Mouse (Mus musculus): Measurements from ENCODE around the gene Kif20b. TPM values are rescaled to one million over a fixed set of nuclear protein-coding genes. Genes with fewer than 3 reads are reported as not detected.

Gene Kif20b
- total RNA-seq (2017) = 91.3 and 96.2 TPM in 2 replicates

GRCm38 (mm10) chr19:34921652-34922602, at the start of gene Kif20b:
TSS of gene Kif20b (plus strand) at chr19:34922361.
- ATAC-seq (replicated peaks in 1 of 2; ENCODE audit: insufficient read depth in 1 of 2, low FRiP score in 2 of 2, low TSS enrichment in 1 of 2, low read depth in 1 of 2, poor library complexity in 2 of 2, severe bottlenecking in 2 of 2) = peak; percentile 97 to 98

- no peak for ATAC-seq (replicated peaks in 1 of 2; ENCODE audit: insufficient read depth in 1 of 2, low FRiP score in 2 of 2, low TSS enrichment in 1 of 2, low read depth in 1 of 2, poor library complexity in 2 of 2, severe bottlenecking in 2 of 2)
These were observed 45.5 kb upstream of the Kif20b start for GRCm38 (mm10) chr19:34876676-34877075.

GRCm38 (mm10) chr19:34877898-34878602, 44.1 kb upstream of the Kif20b start:
- ATAC-seq (replicated peaks in 1 of 2; ENCODE audit: insufficient read depth in 1 of 2, low FRiP score in 2 of 2, low TSS enrichment in 1 of 2, low read depth in 1 of 2, poor library complexity in 2 of 2, severe bottlenecking in 2 of 2) = peak; percentile 90 to 92

GRCm38 (mm10) chr19:34878603-34879541, 43.3 kb upstream of the Kif20b start, which contains the start of gene Pank1:
TSS of gene Pank1 (minus strand) at chr19:34879455.
- ATAC-seq (replicated peaks in 1 of 2; ENCODE audit: insufficient read depth in 1 of 2, low FRiP score in 2 of 2, low TSS enrichment in 1 of 2, low read depth in 1 of 2, poor library complexity in 2 of 2, severe bottlenecking in 2 of 2) = peak; percentile 15 to 32; a peak in 2 of 4 replicates

- ATAC-seq (replicated peaks in 1 of 2; ENCODE audit: insufficient read depth in 1 of 2, low FRiP score in 2 of 2, low TSS enrichment in 1 of 2, low read depth in 1 of 2, poor library complexity in 2 of 2, severe bottlenecking in 2 of 2) = no peak
These were observed 42.5 kb upstream of the Kif20b start for GRCm38 (mm10) chr19:34879624-34880023.

- ATAC-seq (replicated peaks in 1 of 2; ENCODE audit: insufficient read depth in 1 of 2, low FRiP score in 2 of 2, low TSS enrichment in 1 of 2, low read depth in 1 of 2, poor library complexity in 2 of 2, severe bottlenecking in 2 of 2) = no peak
These were observed 41.0 kb upstream of the Kif20b start for GRCm38 (mm10) chr19:34881160-34881559.

GRCm38 (mm10) chr19:34882443-34882842, 39.7 kb upstream of the Kif20b start:
- no peak for ATAC-seq (replicated peaks in 1 of 2; ENCODE audit: insufficient read depth in 1 of 2, low FRiP score in 2 of 2, low TSS enrichment in 1 of 2, low read depth in 1 of 2, poor library complexity in 2 of 2, severe bottlenecking in 2 of 2)

GRCm38 (mm10) chr19:34883526-34884224, 38.5 kb upstream of the Kif20b start:
- no peak for ATAC-seq (replicated peaks in 1 of 2; ENCODE audit: insufficient read depth in 1 of 2, low FRiP score in 2 of 2, low TSS enrichment in 1 of 2, low read depth in 1 of 2, poor library complexity in 2 of 2, severe bottlenecking in 2 of 2)

- ATAC-seq (replicated peaks in 1 of 2; ENCODE audit: insufficient read depth in 1 of 2, low FRiP score in 2 of 2, low TSS enrichment in 1 of 2, low read depth in 1 of 2, poor library complexity in 2 of 2, severe bottlenecking in 2 of 2) = no peak
These were observed 35.8 kb upstream of the Kif20b start for GRCm38 (mm10) chr19:34886324-34886723.

GRCm38 (mm10) chr19:34890981-34891380, 31.2 kb upstream of the Kif20b start:
- no peak for ATAC-seq (replicated peaks in 1 of 2; ENCODE audit: insufficient read depth in 1 of 2, low FRiP score in 2 of 2, low TSS enrichment in 1 of 2, low read depth in 1 of 2, poor library complexity in 2 of 2, severe bottlenecking in 2 of 2)

- ATAC-seq (replicated peaks in 1 of 2; ENCODE audit: insufficient read depth in 1 of 2, low FRiP score in 2 of 2, low TSS enrichment in 1 of 2, low read depth in 1 of 2, poor library complexity in 2 of 2, severe bottlenecking in 2 of 2) = no peak
These were observed 30.6 kb upstream of the Kif20b start for GRCm38 (mm10) chr19:34891590-34891989.

- ATAC-seq (replicated peaks in 1 of 2; ENCODE audit: insufficient read depth in 1 of 2, low FRiP score in 2 of 2, low TSS enrichment in 1 of 2, low read depth in 1 of 2, poor library complexity in 2 of 2, severe bottlenecking in 2 of 2) = no peak
These were observed 27.1 kb upstream of the Kif20b start for GRCm38 (mm10) chr19:34895082-34895481.

- ATAC-seq (replicated peaks in 1 of 2; ENCODE audit: insufficient read depth in 1 of 2, low FRiP score in 2 of 2, low TSS enrichment in 1 of 2, low read depth in 1 of 2, poor library complexity in 2 of 2, severe bottlenecking in 2 of 2) = no peak
These were observed 24.8 kb upstream of the Kif20b start for GRCm38 (mm10) chr19:34897082-34897965.

- ATAC-seq (replicated peaks in 1 of 2; ENCODE audit: insufficient read depth in 1 of 2, low FRiP score in 2 of 2, low TSS enrichment in 1 of 2, low read depth in 1 of 2, poor library complexity in 2 of 2, severe bottlenecking in 2 of 2) = no peak
These were observed 23.2 kb upstream of the Kif20b start for GRCm38 (mm10) chr19:34898941-34899340.

GRCm38 (mm10) chr19:34901266-34901665, 20.9 kb upstream of the Kif20b start:
- no peak for ATAC-seq (replicated peaks in 1 of 2; ENCODE audit: insufficient read depth in 1 of 2, low FRiP score in 2 of 2, low TSS enrichment in 1 of 2, low read depth in 1 of 2, poor library complexity in 2 of 2, severe bottlenecking in 2 of 2)

- no peak for ATAC-seq (replicated peaks in 1 of 2; ENCODE audit: insufficient read depth in 1 of 2, low FRiP score in 2 of 2, low TSS enrichment in 1 of 2, low read depth in 1 of 2, poor library complexity in 2 of 2, severe bottlenecking in 2 of 2)
These were observed 20.4 kb upstream of the Kif20b start for GRCm38 (mm10) chr19:34901735-34902134.
